Mouse (Mus musculus) ovary, postnatal 36 days (tissue): ENCODE data around the gene Rassf6.
A peak's percentile ranks its signal among the peaks of the same experiment; 100 is the strongest.
"Not testable (repeated sequence)": the region's sequence is repeated elsewhere in the genome, so short reads cannot be mapped to it uniquely, and the experiment has no call there.

Source experiments
- DNase-seq: peaks from one replicate; pipeline ENCODE4 v3.0.0; 2022; ENCODE audit warnings: low spot score, mixed read lengths

Rassf6 gene

DNA sequence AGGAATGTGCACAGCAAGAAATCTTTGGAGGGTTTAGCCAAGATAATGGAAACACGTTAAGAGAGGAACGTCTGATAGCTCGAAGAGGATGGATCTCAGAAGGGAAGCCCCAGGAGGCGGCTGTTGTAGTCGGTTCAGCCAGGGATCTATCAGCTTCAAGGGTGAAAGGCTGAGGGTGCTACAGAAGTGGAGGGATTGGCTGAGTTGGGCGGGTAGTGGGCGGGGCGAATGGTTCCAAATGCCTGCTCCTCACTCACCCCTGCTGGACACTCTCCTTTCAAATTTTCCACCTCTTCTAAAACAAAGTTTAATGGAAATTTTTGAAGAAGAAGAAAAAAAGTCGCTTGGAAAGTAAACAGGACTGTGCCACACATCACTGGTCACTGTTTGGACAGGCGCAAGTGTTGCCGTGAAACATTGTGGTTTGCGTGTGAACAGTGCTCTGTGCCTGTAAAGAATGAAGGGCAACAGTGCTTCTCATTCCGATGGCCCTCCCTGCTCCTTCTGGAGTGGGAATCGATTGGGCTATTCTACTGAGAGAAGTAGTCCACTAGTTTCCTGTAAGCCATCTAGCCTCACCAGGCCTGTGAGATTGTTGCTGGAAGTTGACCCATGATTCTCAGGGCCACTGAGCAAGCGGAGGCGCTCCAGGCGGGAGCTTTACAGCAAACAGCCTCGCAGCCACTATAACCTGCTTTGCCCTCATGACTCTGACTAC, 15.6 kb downstream of the Rassf6 start:
- no peak for DNase-seq

DNA sequence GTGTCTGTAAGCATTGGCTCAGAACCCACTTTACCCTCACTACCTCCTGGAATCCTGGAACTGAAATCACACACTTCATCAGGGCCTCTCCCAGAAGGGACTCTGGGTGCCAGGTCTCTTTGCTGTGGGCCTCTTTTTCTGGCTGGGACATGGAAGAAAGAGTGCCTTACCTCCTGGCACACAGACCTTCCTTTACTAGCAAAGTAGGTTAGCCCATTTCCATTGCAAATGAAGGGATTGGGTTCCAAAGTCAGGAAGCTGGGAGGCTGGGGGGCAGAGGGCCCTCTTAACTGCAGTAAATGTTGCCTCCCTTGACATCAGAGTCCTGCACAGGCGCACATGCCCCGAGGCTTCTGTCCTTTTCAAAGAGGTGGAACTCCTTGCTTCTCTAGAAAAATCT, 17.2 kb downstream of the Rassf6 start:
- DNase-seq: no peak

DNA sequence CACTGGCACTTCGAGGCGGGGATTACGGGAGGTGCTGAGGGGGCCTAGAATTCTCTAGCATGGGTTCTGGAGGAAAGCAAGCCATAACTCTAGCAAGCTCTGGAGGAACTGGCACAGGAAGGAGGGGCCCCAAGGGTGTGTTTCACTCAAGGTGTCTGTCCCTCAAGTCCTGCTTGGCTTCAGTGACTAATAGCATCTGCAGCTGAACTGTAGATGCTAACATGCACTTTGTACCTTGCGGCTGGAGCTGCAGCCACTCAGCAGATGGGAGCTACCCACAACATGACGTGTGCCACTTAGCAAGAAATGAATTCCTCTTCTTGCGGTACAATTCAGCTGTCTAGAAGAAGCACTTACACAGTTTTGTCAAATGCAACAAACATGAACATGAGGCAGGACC, 18.7 kb downstream of the Rassf6 start:
- no peak for DNase-seq

DNA sequence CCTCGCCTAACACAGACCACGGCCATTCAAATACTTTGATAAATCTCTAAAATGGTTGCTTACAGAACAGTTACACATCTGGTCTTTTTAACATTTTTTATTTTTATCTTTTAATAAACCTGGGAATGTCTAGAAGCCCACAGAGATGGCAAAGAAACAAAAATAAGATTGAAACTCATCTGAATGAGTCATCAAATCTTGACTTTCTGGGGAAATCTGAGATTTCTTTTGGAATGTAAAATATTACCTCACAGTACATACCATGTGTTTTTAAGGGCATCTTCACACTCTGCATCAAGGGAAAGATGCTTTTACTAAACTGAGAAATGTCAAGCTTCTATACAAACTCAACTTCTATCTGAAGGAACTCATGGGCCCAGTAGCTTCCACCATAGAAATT, 19.1 kb downstream of the Rassf6 start:
- DNase-seq: no peak

DNA sequence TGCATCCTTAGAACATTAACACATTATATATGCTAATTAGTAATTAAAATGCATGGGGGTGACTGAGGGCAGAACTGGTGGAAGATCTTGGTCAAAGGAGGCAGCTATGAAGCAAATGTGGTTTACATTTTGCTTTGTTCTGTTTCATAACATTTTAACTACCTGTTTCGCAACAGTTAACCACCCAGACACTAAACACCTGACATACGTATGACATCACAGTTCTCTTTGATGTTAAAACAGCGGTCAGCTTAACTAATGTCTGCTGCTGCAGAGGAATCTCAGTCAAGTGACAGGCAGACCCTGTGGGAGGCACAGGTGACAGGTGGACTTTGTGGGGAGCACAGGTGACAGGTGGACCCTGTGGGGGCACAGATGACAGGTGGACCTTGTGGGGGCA, 22.6 kb downstream of the Rassf6 start:
- no peak for DNase-seq

DNA sequence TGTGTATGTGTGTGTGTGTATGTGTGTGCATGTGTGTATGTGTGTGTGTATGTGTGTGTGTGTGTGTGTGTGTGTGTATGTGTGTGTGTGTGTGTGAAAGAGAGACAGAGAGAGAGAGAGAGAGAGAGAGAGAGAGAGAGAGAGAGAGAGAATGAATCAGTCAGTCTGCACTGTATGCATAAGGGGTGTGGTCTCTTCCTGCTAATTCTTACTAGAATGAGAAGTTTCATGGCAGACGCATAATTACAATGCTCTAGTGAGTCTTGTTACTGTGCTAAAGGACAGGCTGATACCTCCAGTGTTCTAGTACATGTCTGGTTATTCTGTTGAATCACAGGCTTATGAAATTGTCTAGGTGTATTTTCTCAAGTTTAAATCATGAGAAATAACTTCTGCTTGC, 27.7 kb downstream of the Rassf6 start:
- not testable (repeated sequence) for DNase-seq

DNA sequence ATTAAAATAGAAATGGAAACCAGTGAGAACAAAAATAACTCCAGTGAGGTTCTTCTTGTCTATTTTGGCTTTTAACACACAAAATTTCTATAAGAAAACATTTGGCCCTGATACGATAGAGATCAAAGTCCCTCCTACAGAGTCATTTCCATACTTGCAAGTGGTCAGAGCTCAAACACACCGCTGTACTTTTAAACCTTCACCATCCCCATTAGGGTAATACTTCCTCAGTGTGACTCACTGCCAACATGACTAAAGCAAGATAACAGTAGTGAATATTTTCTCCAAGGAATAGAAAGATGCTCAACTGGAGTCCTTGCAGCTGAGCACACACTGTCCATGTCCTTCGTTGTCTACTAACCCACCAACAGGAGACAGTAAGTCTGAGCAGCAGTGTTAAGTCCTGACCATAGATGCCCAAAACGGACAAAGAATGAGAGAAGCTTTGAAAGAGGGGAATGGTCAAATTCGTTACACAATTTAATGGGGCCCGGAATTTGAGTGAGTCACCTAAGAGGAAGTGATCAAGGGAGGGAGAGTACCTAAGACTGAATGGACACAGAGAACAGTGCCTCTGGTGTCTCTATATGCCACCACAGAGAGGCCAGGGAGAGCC, 28.4 kb downstream of the Rassf6 start:
- no peak for DNase-seq

DNA sequence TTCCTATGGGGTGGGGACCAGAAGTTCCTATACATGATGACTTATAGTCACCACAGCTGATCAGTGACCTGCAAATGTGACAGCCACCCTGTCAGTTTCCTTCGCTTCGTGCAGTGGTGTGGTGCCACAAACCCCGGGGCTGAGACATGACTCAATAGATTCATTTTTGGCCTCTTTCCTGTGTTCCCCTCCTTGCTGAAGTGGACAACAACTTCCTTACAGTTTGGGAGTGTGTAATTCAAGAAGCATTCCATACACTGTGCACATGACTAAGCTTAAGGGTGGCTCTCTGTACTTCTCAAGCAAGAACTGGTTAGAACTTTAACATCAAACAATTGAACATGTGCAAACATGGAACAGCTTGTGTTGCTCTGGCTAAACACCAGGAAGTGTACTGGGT, 29.1 kb downstream of the Rassf6 start:
- DNase-seq: no peak

DNA sequence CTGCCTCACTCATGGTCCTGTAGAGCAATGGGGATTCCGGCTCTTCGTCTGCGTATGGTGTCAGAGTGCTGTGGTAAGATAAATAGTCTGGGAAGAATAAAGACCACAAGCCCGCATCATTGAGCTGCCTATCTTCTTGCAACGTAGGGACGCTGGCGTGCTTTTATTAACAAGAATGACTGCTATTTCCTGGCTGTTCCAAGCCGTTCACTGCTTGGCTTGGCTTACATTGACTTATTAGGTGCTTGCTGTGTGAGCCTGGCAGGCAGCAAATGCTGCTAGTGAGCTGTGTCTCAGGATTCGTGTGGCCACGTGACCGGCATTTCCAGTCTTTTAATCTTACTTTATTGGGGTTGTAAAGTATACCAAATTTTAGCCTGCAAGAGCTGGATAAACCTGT, 31.6 kb downstream of the Rassf6 start:
- no peak for DNase-seq

DNA sequence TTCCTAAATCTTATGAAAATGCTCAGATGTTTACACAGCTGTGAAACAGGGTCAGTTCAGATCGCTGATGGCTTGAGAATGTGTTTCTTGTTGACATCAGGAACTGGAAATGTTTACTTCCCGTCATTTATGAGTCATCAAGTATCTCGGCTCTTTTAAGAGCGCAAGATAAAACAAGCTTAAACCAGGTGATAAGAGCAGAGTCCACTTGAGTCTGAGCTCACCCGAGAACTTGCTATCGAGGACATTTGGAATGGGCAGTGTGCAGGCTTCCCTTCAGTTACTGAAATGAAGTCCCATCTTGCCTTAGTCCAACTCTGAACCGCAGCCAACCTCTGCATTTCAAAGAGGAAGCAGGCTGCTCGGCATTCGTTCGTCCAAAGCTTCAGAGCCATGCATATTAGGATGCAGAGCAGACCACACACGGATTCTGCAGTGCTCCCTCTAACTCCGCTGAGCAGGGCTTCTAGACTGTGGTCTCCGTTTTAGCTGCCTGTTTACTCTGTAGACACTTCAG, 37.0 kb downstream of the Rassf6 start:
- no peak for DNase-seq

DNA sequence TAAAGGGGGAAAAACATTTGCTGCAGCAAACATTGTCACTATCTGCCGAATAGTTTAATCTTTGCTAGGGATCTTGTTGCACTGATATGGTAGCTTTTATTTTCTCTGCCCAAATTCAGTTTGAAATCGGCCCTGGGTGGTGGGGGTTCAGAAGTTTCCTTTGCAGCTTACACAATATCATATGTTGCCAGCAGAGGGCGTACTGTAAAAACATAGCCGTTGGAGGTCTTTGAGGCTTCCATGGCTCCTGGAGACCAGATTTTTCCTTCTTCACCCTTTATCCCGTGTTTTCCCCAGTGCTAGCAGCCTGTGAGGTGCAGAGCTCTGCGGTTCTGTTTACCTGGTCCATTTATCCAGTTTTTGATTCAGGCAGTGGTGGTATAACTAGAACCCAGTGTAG, 39.0 kb downstream of the Rassf6 start:
- DNase-seq: no peak

DNA sequence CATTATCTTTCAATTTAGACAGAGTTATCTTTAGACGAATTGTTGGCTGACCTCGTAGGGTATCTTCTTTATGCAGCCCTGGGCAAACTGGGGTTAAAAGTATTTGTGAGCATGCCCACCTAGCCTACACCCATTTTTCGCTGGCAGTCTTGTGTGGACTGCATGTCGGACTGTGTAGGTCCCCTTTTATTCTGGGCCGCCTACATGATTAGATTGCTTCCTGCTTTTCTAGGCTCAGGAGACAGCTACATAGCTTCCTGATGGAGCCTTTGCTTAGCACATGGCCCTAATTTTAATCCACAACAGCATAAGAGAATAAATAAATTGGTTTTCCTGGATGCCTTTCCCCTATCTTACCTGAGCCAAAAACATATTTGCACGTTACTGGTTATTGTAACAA, 44.3 kb downstream of the Rassf6 start:
- DNase-seq: no peak

DNA sequence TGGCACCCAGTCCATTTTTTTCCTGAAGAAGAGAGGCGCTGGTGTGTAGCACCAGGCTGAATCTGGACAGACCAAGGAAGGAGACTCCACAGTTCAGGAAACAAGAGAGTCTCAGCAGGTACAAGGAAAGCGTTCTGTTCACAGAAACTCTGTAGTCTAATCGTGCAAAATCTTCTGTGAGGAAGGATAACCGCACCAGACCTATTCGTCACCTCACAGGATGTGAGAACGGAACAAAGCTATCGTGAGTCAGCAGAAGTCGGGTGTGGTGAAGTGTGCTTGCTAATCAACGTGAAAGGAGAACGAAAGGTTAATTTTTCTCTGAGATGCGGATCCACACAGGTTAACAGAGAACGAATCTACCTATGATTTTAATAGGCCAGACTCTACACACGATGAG, 45.5 kb downstream of the Rassf6 start:
- no peak for DNase-seq

DNA sequence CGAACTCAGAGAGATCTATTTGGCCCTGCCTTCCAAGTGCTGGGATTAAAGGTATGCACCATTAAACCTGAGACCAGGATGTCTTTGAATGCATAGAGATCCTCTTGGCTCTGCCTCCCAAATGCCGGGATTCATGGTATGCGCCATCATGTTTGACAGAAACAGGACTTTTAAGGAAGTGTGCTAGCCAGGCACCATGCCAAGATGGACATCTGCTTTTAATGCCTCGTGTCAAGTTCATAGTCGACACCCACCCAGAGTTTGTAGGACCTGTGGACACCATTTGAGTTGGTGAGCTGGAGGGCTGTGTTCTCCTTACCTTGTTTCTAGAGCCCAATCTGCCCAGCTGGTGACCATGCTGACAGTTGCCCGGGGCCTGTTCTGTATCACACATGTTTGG, 48.5 kb downstream of the Rassf6 start:
- DNase-seq: no peak

DNA sequence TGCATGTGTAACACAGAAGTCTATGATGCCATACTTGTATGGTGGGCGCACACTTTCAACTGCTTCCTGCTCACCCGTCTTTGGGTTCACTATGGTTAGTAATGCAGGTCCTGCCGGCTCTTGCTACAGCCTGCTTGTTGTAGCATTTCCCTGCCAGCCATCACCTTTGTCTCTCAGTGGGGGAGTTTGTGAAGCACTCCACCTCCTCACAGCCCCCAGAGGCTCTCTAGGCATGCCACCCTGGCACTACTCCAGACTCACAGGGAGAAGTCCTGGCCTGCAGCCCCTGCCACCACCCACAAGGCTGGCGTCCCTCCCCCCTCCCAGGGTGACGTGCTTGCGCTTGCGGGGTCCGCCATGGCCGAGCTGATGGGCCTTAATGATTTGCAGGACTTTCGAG, 49.8 kb downstream of the Rassf6 start:
- DNase-seq: no peak

DNA sequence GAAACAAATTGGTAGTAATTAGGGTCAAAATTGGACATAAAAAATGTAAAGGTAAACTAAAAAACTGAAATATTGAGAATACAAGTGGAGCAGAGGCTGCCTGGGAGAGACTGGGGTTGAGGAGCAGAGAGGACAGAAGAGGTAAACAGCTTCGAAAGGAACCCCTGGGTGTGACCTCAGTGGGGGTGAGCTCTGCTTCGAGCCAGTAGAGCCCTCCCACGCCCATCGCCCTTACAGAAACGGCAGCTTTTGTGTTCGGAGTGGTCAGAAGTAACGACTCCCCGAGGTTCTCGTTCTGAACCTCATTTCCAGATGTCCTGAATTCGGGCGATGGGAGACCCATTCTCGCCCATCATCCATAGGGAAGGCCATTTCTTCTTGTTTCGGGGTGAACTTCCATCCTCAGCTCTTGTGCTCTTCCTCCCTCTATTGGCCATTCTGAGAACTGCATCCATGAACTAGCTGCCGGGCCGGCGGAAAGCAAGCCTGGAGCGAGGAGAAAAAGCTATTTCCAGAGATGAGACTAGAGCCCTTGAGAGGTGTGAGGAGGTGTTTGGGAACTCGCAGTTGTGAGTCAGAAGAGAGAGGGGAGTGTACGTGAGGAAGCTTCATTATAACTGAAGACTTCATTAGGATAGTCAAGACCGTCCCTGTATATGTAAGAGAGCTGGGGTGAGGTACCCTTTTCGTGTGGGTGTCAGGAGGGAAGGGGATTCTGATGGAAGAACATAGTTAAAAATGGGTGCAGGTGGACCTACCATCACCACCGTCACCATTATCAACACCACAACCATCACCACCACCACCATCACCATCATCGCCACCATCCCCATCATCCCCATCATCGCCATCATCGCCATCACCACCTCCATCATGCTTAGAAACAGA, 51.5 kb downstream of the Rassf6 start:
- peak; percentile 51 for DNase-seq

DNA sequence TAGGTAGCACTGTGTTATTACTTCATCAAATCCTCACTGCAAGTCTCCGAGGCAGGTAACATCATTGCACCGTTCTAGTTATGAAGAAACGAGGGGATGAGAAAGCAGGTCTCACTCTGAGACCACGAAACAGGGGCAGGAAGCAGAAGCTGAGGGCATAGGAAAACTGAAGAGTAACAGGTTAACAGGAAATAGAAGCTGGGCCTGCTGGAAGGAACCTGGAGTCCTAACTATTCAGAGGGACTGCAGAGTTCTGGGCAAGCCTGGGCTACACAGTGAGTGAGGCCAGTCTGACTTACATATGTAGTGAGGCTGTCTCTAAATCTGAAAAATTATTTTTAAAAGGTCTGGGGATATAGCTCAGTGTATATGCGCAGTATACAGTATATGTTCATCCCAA, 52.4 kb downstream of the Rassf6 start:
- no peak for DNase-seq

DNA sequence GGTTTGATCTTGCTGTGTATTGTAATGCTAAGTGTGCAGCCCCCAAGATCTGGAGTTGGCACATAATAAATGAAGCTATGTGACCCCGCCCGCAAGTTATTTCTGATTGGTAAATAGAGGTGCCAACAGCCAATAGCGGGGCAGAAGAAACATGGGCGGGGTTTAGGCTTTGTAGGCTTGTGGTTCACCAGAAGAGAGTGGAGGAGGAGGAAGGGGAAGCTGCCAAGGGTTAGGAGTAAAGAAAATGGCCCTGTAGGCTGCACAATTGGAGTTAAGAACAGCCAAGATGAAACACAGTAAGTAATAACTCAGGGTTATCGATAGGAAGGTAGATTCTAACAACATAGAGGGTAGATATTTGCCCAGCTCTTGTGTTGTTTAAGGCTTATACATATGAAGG, 53.9 kb downstream of the Rassf6 start:
- no peak for DNase-seq

DNA sequence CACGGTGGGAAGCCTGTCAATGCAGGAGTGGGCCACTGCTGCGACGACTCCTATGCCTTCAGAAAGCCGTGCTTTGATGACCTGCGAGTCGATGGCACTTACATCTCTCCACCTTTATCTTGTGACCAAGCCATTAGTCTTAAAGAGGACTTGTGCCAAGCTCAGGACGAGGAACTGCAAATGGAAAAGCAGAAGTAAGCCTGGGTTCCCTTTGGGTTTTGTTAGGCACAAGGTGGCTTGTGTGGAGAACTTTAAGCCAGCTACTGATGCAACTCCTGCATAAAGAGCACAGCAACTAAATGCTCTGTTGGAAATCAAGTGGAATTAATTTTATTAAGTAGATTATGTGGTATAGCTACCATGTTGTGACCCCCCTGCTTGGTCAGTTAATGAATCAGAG, 55.7 kb downstream of the Rassf6 start:
- DNase-seq: no peak

DNA sequence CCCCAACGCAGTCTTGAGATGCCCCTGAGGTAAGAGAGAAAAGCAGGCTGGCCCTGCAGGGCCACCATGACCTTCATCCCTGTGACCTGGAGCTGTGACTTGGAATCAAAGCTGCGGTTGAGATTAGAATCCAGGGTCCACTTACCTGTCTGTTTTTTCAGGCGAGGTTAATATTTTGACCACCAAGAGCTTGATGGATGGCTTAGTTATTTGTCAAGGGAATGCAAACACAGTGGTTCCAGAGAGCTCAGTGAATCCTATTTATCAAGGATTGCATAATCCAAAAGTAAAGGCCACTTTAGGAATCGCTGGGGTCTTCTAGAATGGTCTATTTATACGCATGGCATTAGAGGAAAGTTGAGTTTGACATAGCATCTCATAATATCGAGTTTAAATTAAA, 58.3 kb downstream of the Rassf6 start:
- no peak for DNase-seq

DNA sequence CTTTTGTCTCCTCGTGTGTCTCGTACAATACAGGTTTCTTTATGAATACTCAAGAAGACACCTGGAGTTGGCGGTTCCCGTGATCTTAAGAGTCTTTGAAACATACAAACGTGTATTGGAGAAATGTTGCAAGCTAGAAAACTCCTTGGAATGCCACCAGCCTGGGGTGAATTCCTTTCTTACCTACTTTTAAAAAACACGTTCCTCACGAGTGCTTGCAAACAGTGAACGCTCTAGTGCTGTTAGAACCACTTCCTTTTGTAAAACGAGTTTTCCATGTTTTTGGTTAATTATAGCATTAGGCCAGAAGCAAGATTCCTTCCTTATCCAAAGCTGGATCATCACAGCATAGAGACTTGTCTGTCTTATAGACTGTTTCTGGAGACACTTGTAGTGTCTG, 60.9 kb downstream of the Rassf6 start:
- no peak for DNase-seq

DNA sequence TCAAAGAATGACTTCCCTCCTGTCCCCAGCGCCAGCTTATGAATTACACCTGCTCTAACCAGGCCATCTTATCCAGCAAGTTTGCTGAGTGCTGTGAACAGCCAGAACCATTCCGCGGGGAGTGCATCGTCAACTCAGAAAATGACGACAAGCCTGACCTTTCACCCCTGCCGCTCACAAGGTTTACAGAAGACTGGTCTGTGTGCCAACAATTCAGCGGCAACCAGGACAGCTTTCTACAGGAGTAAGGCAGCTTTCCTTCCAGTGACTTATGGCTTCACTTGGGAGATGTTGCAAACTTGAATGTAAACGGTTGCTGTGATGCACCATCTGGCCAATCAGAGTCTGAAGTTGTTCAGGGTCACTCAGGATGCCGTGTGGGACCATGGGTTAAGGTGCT, 62.7 kb downstream of the Rassf6 start:
- no peak for DNase-seq

DNA sequence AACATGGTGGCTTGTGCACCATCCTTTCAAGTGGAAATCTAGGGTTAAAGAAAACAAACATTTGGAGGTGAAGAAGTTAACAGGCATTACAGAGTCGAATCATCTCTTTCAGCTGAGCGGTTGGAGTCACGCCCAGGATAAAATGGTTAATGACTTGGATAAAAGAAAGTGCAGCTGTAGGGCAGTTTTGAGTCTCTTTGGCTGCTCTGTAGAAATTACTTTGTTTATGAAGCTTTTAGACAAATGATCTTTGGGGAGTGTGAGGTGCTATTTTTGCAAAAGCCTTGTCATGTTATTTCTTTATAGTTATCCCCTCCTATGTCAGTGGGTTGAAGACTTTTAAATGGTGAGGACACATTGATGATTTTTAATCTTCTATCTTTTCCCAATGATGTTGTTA, 69.2 kb downstream of the Rassf6 start:
- no peak for DNase-seq
